Mouse (Mus musculus): ENCODE results near the gene Slfn14. TPM values are rescaled to one million over a fixed set of nuclear protein-coding genes. Genes with fewer than 3 reads are reported as not detected.

Gene Slfn14
- polyA plus RNA-seq, 1 experiment: 0.01 TPM

DNA sequence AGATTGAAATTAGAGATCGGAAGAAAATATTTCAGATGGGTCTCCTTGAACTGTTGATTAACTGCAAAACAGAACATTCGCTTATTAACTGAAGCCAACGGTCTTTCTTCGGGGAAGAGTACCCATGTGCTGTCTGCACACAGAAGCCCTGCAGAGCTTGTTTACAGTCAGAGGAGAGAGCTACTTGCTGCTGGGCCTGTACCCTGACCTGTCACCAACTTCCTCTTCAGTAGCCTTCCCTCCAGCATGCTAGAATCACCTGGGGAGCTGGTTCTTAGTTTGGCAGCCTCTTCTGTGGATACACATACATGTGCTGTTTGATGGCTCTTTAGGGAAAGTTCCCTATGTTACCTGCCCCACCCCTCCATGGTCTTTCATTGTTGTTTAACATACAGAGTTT lies 899 bp downstream of the Slfn14 start:
- Histone ChIP-seq H3K4me2 (ENCODE audit: low read depth) (no peak overlapping the region), H3K27me3 (ENCODE audit: control insufficient read depth, insufficient read depth, insufficient read length) (peaks cover 17% of the 10 kb centered on the region), H3ac (ENCODE audit: control insufficient read depth, insufficient read length) (no peak overlapping the region), H3K79me2 (ENCODE audit: control insufficient read depth, insufficient read depth) (no peaks in the 10 kb centered on the region), H3K36me3 (ENCODE audit: control insufficient read depth, insufficient read depth) (no peaks in the 10 kb centered on the region), H3K4me3 (no peak overlapping the region)
- TF ChIP-seq CEBPB (IDR thresholded peaks at IDR 0.05; ENCODE audit: insufficient read depth, poor library complexity, severe bottlenecking) (no peak), MAX (IDR thresholded peaks at IDR 0.05; ENCODE audit: low read depth) (no peak), MYOG (IDR thresholded peaks at IDR 0.05; ENCODE audit: control insufficient read depth in 1 of 3, insufficient read depth in 1 of 3, insufficient read length in 2 of 3, low read depth in 2 of 3) (no peak), TCF12 (IDR thresholded peaks at IDR 0.05; ENCODE audit: insufficient read depth, poor library complexity, severe bottlenecking) (no peak), REST (IDR thresholded peaks at IDR 0.05; ENCODE audit: insufficient read depth, insufficient read length) (no peak), SRF (IDR thresholded peaks at IDR 0.05; ENCODE audit: control insufficient read depth, insufficient read length, low read depth) (no peak), POLR2AphosphoS2 (IDR thresholded peaks at IDR 0.05; ENCODE audit: insufficient read length, low read depth) (no peak), E2F4 (IDR thresholded peaks at IDR 0.05; ENCODE audit: insufficient read depth) (no peak), POLR2A (IDR thresholded peaks at IDR 0.05; ENCODE audit: insufficient read length, low read depth) (no peak), USF1 (IDR thresholded peaks at IDR 0.05; ENCODE audit: low read depth) (no peak), TCF3 (IDR thresholded peaks at IDR 0.05; ENCODE audit: insufficient read length, low read depth) (no peak)

DNA sequence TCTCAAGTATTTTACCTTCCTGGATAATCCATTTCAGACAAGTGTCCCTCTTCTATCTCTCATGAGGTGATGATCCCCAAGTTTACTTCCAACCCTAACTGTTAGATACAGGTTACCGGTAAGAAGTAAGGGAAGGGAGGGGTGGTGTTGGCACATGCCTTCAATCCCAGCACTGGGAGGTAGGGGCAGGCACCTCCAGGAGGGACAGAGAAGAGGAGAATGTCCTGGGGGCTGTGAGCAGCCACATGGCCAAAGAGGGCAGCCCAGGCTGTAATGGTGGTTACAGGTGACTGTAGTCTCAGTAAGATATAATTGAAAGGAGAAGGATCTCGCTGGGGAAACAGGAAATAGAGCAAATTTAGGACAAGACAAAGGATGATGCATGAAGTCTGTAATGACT lies 4.4 kb downstream of the Slfn14 start:
- Histone ChIP-seq H3K4me3 (no peak overlapping the region), H3K27me3 (ENCODE audit: control insufficient read depth, insufficient read depth, insufficient read length) (peaks cover 17% of the 10 kb centered on the region), H3ac (ENCODE audit: control insufficient read depth, insufficient read length) (no peak overlapping the region), H3K79me2 (ENCODE audit: control insufficient read depth, insufficient read depth) (no peaks in the 10 kb centered on the region), H3K4me2 (ENCODE audit: low read depth) (no peak overlapping the region), H3K36me3 (ENCODE audit: control insufficient read depth, insufficient read depth) (no peaks in the 10 kb centered on the region)
- TF ChIP-seq E2F4 (IDR thresholded peaks at IDR 0.05; ENCODE audit: insufficient read depth) (no peak), POLR2A (IDR thresholded peaks at IDR 0.05; ENCODE audit: insufficient read length, low read depth) (no peak), POLR2AphosphoS2 (IDR thresholded peaks at IDR 0.05; ENCODE audit: insufficient read length, low read depth) (no peak), TCF12 (IDR thresholded peaks at IDR 0.05; ENCODE audit: insufficient read depth, poor library complexity, severe bottlenecking) (no peak), SRF (IDR thresholded peaks at IDR 0.05; ENCODE audit: control insufficient read depth, insufficient read length, low read depth) (no peak), TCF3 (IDR thresholded peaks at IDR 0.05; ENCODE audit: insufficient read length, low read depth) (no peak), USF1 (IDR thresholded peaks at IDR 0.05; ENCODE audit: low read depth) (no peak), CEBPB (IDR thresholded peaks at IDR 0.05; ENCODE audit: insufficient read depth, poor library complexity, severe bottlenecking) (no peak), REST (IDR thresholded peaks at IDR 0.05; ENCODE audit: insufficient read depth, insufficient read length) (no peak), MAX (IDR thresholded peaks at IDR 0.05; ENCODE audit: low read depth) (no peak), MYOD1 (IDR thresholded peaks at IDR 0.05; ENCODE audit: control insufficient read depth in 1 of 3, insufficient read length in 2 of 3, low read depth in 2 of 3) (no peak), MYOG (IDR thresholded peaks at IDR 0.05; ENCODE audit: control insufficient read depth in 1 of 3, insufficient read depth in 1 of 3, insufficient read length in 2 of 3, low read depth in 2 of 3) (no peak)

DNA sequence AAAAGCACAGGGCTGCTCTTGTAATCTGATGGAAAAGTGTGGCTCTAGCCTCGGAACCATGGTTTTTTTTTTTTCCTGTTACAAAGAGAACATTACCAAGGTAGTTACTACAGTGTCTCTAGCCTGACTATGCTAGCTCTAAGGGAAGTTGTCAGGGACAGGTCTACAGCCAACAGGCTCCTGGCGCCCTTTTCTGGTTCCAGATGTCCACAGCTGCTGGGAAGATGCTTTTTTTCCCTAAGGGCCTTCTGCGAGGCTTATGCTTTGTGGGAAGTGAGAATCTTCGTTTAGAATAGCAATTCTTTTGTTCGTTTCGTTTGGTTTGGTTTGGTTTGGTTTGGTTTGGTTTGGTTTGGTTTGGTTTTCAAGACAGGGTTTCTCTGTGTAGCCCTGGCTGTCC lies 6.8 kb downstream of the Slfn14 start:
- Histone ChIP-seq H3K4me3 (no peak overlapping the region), H3K79me2 (ENCODE audit: control insufficient read depth, insufficient read depth) (no peaks in the 10 kb centered on the region), H3ac (ENCODE audit: control insufficient read depth, insufficient read length) (no peak overlapping the region), H3K4me2 (ENCODE audit: low read depth) (no peak overlapping the region), H3K36me3 (ENCODE audit: control insufficient read depth, insufficient read depth) (no peaks in the 10 kb centered on the region), H3K27me3 (ENCODE audit: control insufficient read depth, insufficient read depth, insufficient read length) (peaks cover 9% of the 10 kb centered on the region)
- no peak for TF ChIP-seq POLR2AphosphoS2 (IDR thresholded peaks at IDR 0.05; ENCODE audit: insufficient read length, low read depth)
- TF ChIP-seq USF1 (IDR thresholded peaks at IDR 0.05; ENCODE audit: low read depth): no peak
- TF ChIP-seq E2F4 (IDR thresholded peaks at IDR 0.05; ENCODE audit: insufficient read depth): no peak
- TF ChIP-seq MYOD1 (IDR thresholded peaks at IDR 0.05; ENCODE audit: control insufficient read depth in 1 of 3, insufficient read length in 2 of 3, low read depth in 2 of 3): no peak
- no peak for TF ChIP-seq REST (IDR thresholded peaks at IDR 0.05; ENCODE audit: insufficient read depth, insufficient read length)
- no peak for TF ChIP-seq TCF3 (IDR thresholded peaks at IDR 0.05; ENCODE audit: insufficient read length, low read depth)
- TF ChIP-seq POLR2A (IDR thresholded peaks at IDR 0.05; ENCODE audit: insufficient read length, low read depth): no peak
- no peak for TF ChIP-seq SRF (IDR thresholded peaks at IDR 0.05; ENCODE audit: control insufficient read depth, insufficient read length, low read depth)
- TF ChIP-seq MAX (IDR thresholded peaks at IDR 0.05; ENCODE audit: low read depth): no peak

DNA sequence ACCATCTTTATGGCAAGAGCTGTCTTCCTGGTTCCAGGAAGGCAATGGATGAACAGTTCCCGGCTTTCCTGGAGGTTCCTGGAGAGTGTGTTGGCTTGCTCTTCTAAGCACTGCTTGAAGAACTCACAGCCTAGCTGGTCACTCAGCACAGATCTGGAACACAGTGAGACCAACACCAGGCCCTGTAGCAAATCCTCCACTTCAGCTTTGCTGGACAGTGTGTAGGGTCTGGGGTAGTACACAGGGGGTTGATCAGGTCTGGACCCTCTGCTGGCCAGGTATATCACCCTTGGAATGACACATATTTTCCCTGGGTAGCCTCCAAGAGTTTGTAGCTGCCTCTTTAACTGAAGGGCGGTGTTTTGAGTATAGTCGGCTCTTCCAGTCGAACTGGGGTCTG lies 7.5 kb downstream of the Slfn14 start:
- no peak overlapping the region for H3ac ChIP-seq (ENCODE audit: control insufficient read depth, insufficient read length)
- no peak for TF ChIP-seq POLR2AphosphoS2 (IDR thresholded peaks at IDR 0.05; ENCODE audit: insufficient read length, low read depth)
- no peak for TF ChIP-seq SRF (IDR thresholded peaks at IDR 0.05; ENCODE audit: control insufficient read depth, insufficient read length, low read depth)
- TF ChIP-seq TCF3 (IDR thresholded peaks at IDR 0.05; ENCODE audit: insufficient read length, low read depth): no peak
- TF ChIP-seq CEBPB (IDR thresholded peaks at IDR 0.05; ENCODE audit: insufficient read depth, poor library complexity, severe bottlenecking): no peak
- TF ChIP-seq E2F4 (IDR thresholded peaks at IDR 0.05; ENCODE audit: insufficient read depth): no peak
- no peak for TF ChIP-seq USF1 (IDR thresholded peaks at IDR 0.05; ENCODE audit: low read depth)
- no peak for TF ChIP-seq TCF12 (IDR thresholded peaks at IDR 0.05; ENCODE audit: insufficient read depth, poor library complexity, severe bottlenecking)
- no peak for TF ChIP-seq POLR2A (IDR thresholded peaks at IDR 0.05; ENCODE audit: insufficient read length, low read depth)
- no peak for TF ChIP-seq MAX (IDR thresholded peaks at IDR 0.05; ENCODE audit: low read depth)
- TF ChIP-seq REST (IDR thresholded peaks at IDR 0.05; ENCODE audit: insufficient read depth, insufficient read length): no peak
- no peak for TF ChIP-seq MYOG (IDR thresholded peaks at IDR 0.05; ENCODE audit: control insufficient read depth in 1 of 3, insufficient read depth in 1 of 3, insufficient read length in 2 of 3, low read depth in 2 of 3)
- no peak for TF ChIP-seq MYOD1 (IDR thresholded peaks at IDR 0.05; ENCODE audit: control insufficient read depth in 1 of 3, insufficient read length in 2 of 3, low read depth in 2 of 3)

More for the DNA sequence above, 7.5 kb downstream of the Slfn14 start:
- Histone ChIP-seq H3K79me2 (ENCODE audit: control insufficient read depth, insufficient read depth) (no peaks in the 10 kb centered on the region), H3K4me3 (no peak overlapping the region), H3K4me2 (ENCODE audit: low read depth) (no peak overlapping the region), H3K27me3 (ENCODE audit: control insufficient read depth, insufficient read depth, insufficient read length) (peaks cover 7% of the 10 kb centered on the region), H3K36me3 (ENCODE audit: control insufficient read depth, insufficient read depth) (no peaks in the 10 kb centered on the region)

Data from myocyte (in vitro differentiated cells).